8 mouse cellular contexts compared by ENCODE assay signal in the genomic region with DNA sequence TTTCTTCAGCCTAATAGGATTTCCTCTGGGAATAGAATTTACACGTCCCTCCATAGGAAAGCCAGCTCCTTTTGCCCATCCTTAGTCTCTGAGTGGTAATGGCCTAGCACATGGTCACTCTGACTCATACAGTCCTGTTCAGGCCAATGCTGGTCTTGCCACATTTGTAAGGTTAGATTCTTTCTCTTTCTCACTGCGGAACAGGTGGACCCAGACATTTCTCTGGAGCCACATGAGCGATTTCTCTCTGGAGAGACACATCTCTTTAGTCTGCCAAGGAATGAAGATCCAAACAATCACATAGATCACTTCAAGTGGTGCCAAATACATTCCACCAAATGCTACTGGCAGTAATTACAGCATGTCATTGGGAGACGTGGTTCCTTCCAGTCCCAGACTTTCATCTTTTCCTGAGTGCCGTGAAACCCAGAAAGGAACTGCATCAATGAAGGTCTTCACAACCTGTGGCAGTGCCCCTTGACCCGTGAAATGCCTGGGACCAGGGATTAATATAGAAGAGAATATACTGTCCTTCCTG. TPM values are rescaled to one million over a fixed set of nuclear protein-coding genes. Genes with fewer than 3 reads are reported as not detected.
A peak's percentile ranks its signal among the peaks of the same experiment; 100 is the strongest.
DNase-seq lines count a peak whose midpoint lies in the region; ATAC-seq lines count a peak whose summit lies in the region.

No protein-coding gene starts in this region.

- H3K27me3 ChIP-seq in forebrain, embryonic 15.5 days: no peaks in the 10 kb centered on the region
- H3K27me3 ChIP-seq in midbrain, embryonic 11.5 days (ENCODE audit: control insufficient read depth, insufficient read depth, low read length): no peaks in the 10 kb centered on the region

- H3K9ac ChIP-seq in forebrain, embryonic 15.5 days (replicated peaks): no peak overlapping the region
- peak overlapping the region; percentile 72; the same call in 1 of the 2 replicates for H3K9ac ChIP-seq in midbrain, embryonic 11.5 days (ENCODE audit: low read length)

- WGBS in forebrain, embryonic 15.5 days: 33% methylated on average over 6 of the region's 6 CpGs
- WGBS in midbrain, embryonic 11.5 days: 51% methylated on average over 6 of the region's 6 CpGs

- 0 out of 2 replicates have a peak, but pooled peaks have one; percentile 2 for ATAC-seq in forebrain, embryonic 15.5 days (replicated peaks)
- ATAC-seq in midbrain, embryonic 11.5 days (ENCODE audit: low FRiP score): no peak

- no peaks in the 10 kb centered on the region for H3K9me3 ChIP-seq in forebrain, embryonic 15.5 days
- 0 out of 2 replicates have a peak, but pooled peaks cover 2% of the 10 kb centered on the region for H3K9me3 ChIP-seq in midbrain, embryonic 11.5 days (ENCODE audit: control insufficient read depth, low read length)

- no peak overlapping the region for H3K27ac ChIP-seq in forebrain, embryonic 15.5 days (replicated peaks)
- no peak overlapping the region for H3K27ac ChIP-seq in midbrain, embryonic 11.5 days (ENCODE audit: low read depth, low read length)

- peaks cover 36% of the 10 kb centered on the region for H3K4me1 ChIP-seq in forebrain, embryonic 15.5 days
- H3K4me1 ChIP-seq in midbrain, embryonic 11.5 days (ENCODE audit: control insufficient read depth, insufficient read depth, low read length): peaks cover 4% of the 10 kb centered on the region; the same call in 1 of the 2 replicates

- H3K4me2 ChIP-seq in forebrain, embryonic 15.5 days (replicated peaks): peak overlapping the region; percentile 92
- peak overlapping the region; percentile 93 for H3K4me2 ChIP-seq in midbrain, embryonic 11.5 days

- peak overlapping the region; percentile 59 for H3K4me3 ChIP-seq in forebrain, embryonic 15.5 days
- H3K4me3 ChIP-seq in midbrain, embryonic 11.5 days (ENCODE audit: low read depth, low read length): peak overlapping the region; percentile 52; the same call in 1 of the 2 replicates

- H3K36me3 ChIP-seq in forebrain, embryonic 15.5 days: no peaks in the 10 kb centered on the region
- H3K36me3 ChIP-seq in midbrain, embryonic 11.5 days (ENCODE audit: control insufficient read depth, insufficient read depth, low read length): no peaks in the 10 kb centered on the region

- DNase-seq in embryo, embryonic 11 days: peak; percentile 5
- no peak for DNase-seq in embryo, embryonic 9.5 days (ENCODE audit: extremely low spot score)
- DNase-seq in brain, adult 2 months (ENCODE audit: low read depth, low spot score): peak; percentile 51
- peak; percentile 87 for DNase-seq in midbrain, embryonic 11.5 days (ENCODE audit: low spot score, missing footprints)
- DNase-seq in right cerebral cortex, adult 2 months (ENCODE audit: low spot score in 2 of 2): no peak
- no peak for DNase-seq in gastrocnemius, adult 18-20 months (ENCODE audit: low spot score)
- no peak for DNase-seq in gastrocnemius, postnatal 10 days

RNA-seq across cellular contexts. Expression of gene Plcxd3, which starts 0.8 kb away (rescaled TPM):
- 37.8 and 38.8 TPM in 2 replicates for polyA plus RNA-seq in forebrain, embryonic 15.5 days (2015; fragmentation: Nextera tagmentation; extraction: Ambion mirVana)
- 16.6 and 19.8 TPM in 2 replicates for polyA plus RNA-seq in midbrain, embryonic 11.5 days (2014; fragmentation: Nextera tagmentation; extraction: Ambion mirVana)
- under 1 TPM; 0.27 to 0.33 TPM for total RNA-seq in gastrocnemius, adult 18-20 months (2021)
- under 1 TPM; 0.12 to 0.32 TPM for total RNA-seq in gastrocnemius, postnatal 10 days (2021)

Comparison
In these comparisons a context has a peak if more than half of its experiments do, and no peak if none do; other contexts are left out.
1. DNase-seq: peak in embryo, embryonic 11 days (single experiment), brain, adult 2 months (single experiment) and midbrain, embryonic 11.5 days (single experiment); none in embryo, embryonic 9.5 days (single experiment), right cerebral cortex, adult 2 months (0 of 2), gastrocnemius, adult 18-20 months (single experiment) and gastrocnemius, postnatal 10 days (single experiment).